Mouse (Mus musculus) neutrophil, adult 65 days (primary cell): ENCODE data around the gene Ube2n. TPM values are rescaled to one million over a fixed set of nuclear protein-coding genes. Genes with fewer than 3 reads are reported as not detected.

Experiments
- total RNA-seq: library from RNA; stranded (reverse); gene quantifications from 2 replicates; pipeline ENCODE4 v1.2.4, GENCODE M21; 2023

Ube2n gene
- 117 and 122 TPM in 2 replicates for total RNA-seq

DNA sequence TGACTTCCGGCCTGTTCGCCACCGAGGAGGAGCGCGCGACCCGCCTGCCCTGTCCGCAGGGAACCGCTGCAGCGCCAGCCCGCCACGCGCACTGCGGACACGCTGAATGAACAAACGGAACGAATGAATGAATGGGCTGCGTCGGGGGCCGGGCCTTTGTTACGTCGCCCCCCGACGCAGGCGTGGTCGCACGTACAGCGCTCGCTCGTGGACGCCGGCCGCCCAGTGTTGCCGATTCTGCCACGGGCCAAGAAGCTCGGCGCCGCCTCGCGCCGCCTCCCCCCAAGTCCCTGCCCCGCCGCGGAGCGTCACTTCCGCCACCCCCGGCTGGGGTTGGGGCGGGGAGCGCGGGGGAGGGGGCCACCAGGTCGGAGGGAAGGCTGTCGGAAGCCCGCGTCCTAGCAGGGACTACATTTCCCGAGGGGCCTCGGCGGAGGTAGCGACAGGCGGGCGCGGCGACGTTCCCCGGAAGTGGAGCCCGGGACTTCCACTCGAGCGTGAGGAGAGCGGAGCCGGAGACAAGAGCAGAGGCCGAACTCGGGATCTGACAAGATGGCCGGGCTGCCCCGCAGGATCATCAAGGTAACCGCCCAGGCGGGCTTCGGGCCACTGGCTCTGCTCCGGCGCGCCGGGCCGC, at the start of gene Ube2n:
TSS of gene Ube2n (plus strand) at position 490 of the 637 bp plus-strand sequence.

DNA sequence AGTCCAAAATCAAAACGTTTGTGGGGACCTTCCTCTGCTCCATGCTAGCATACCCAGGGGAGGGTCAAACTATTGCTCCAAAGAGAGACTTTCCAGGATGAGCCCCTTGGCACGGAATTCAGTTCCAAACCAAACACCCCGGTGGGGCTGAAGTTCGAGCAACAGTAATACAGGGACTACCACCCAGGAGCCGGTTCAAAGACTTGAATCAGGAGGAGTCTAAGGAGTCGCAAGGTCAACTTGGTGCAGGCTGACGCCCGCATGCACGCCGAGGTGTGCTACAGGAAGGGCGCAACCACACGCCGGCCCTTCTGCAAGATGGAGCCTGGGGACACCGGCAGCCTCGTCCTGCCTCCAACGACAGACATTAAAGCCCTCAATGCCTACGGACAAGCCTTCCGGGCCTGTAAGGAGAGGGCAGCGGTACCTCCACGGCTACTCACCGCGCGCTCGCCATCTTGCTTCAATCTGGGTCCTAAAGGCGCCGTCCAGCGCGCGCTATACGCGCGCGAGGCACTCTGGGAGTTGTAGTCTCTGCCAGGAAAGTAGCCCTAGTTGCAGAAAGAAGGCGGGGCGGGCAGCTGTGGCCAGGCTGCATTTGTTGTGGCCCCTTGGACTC, 13.4 kb upstream of the Ube2n start, which contains the start of gene Mrpl42:
TSS of gene Mrpl42 (minus strand) at position 478 of the 619 bp plus-strand sequence.

DNA sequence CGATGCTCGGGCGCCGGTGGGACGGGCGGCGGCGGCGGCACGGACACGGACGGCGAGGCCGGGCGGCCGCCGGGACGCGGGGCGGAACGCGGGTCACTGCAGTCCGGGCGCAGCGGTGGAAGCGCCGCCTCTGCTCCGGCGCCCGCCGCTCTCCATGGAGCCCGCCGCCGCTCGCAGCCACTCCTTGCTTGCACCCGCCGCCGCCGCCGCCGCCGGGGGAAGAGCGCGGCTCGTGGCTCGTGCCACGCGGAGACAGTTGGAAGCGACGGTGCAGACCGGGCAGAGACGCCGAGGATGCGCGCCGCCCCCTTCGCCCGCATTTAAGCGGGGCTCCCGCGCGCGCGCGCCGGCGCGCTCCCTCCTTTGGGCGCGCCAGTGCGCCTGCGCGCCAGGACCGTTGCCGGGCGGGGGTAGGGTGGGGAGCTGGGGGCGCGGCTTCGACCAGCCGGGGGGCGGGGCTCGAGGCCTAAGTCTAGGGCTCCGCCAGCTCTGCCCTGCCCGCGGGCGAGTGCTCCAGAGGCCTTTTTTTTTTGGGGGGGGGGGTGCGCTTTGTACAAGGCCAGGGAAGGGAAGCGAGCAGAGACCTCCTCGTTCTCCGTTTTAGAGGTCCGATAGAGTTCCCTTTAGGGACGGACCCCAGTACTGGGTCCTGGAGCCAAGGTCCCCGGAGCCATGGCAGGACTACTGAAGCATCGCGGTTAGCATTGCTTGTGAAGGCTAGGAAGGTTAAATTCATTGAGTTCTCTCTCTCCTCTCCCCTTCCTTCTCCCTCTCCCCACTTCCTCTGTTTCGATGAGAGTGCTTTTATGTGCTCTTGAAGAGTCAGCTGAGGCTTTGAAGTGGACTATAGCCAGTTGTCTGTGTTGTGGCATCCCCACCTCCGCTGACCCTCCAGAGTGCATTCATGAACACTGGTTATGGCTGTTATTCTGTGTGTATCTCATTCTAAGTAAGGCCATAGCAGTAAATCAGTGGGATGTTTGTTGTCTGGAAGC, 49.2 kb downstream of the Ube2n start, which contains the start of gene Nudt4:
TSS of gene Nudt4 (minus strand) at position 296 of the 995 bp plus-strand sequence.

Other genes with a start within 250 kb of the Ube2n start
- 6.5 and 6.7 TPM in 2 replicates for gene Cradd, start 191.0 kb upstream of the Ube2n start, total RNA-seq
- 1.4 and 3.7 TPM in 2 replicates for gene Socs2, start 98.0 kb upstream of the Ube2n start, total RNA-seq
- gene Mrpl42, start 13.2 kb upstream of the Ube2n start, total RNA-seq = 14.8 and 27.4 TPM in 2 replicates
- gene Nudt4, start 49.0 kb downstream of the Ube2n start, total RNA-seq = 242 and 273 TPM in 2 replicates
- gene Anapc15-ps, start 158.3 kb downstream of the Ube2n start, total RNA-seq = not detected in 2 replicates